Mouse (Mus musculus) layer of hippocampus, adult 2 months (tissue): ENCODE measurements around the gene Mipol1. TPM values are rescaled to one million over a fixed set of nuclear protein-coding genes. Genes with fewer than 3 reads are reported as not detected.

Experiments
- DNase-seq, 2 experiments: peaks; one replicate each; pipeline ENCODE4 v3.0.0; 2022; ENCODE audit warnings: low spot score in 2 of 2
- H3K27ac ChIP-seq: fragments of 200-600 bp; 2 replicates; pipeline ENCODE4 v1.8.1; 2022
- H3K4me3 ChIP-seq: fragments of 200-600 bp; 2 replicates; pipeline ENCODE4 v1.8.1; 2022; ENCODE audit warnings: mild to moderate bottlenecking
- CTCF ChIP-seq: fragments of 200-600 bp; conservative IDR thresholded peaks from 2 replicates; pipeline ENCODE4 v1.8.1; 2022; ENCODE audit warnings: antibody characterized with exemption, mild to moderate bottlenecking, moderate library complexity
- long read RNA-seq, 2 experiments: library from polyadenylated mRNA; stranded (forward); transcript quantifications; one replicate each; pipeline ENCODE4 v2.0.0; 2021; ENCODE audit warnings: borderline mapping rate in 2 of 2
- total RNA-seq, 2 experiments: library from RNA; stranded (reverse); gene quantifications; 2 replicates each; pipeline ENCODE4 v1.2.3; 2021

The Mipol1 gene
- 1 to 10 TPM; 6.3 to 7.6 TPM for total RNA-seq
- long read RNA-seq, experiment 1, partial matches to known transcripts = 1 of 3 reads
- long read RNA-seq, experiment 1, other reads (novel, unspliced or antisense) = 1 of 3 reads
- long read RNA-seq, experiment 2, partial matches to known transcripts = 1 of 4 reads
- long read RNA-seq, experiment 2, other reads (novel, unspliced or antisense) = 3 of 4 reads

DNA sequence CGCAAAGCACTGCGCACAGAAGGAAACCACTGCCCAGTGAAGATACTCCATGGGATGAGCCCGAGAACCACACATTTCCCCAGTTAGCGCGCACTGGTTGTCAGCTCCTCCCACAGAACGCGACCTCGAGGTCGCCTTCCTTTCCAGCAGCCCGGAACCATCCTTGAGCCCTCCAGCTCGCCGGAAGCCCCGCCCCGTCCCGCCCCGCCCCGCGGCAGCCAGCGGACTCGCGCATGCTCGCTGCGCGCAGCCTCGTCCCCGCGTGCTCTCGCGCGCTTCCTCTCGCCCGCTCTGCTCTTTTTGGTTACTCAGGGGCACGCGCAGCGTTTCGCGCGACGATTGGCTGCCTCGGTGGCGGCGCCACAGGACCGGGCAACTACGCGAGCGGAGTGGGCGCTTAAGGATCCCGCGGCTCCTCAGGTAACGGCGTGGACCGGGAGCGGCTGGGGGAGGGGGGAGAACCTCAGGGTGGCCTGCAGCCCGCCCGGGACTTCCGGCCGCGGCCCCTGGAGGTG, at the start of gene Mipol1, which contains the start of gene Prps1l3:
Gene Mipol1, plus strand, starts transcription at position 236 of the 515 bp plus-strand sequence.
Gene Prps1l3, plus strand, starts transcription at position 221 of the 515 bp plus-strand sequence.
- H3K27ac ChIP-seq = peak within 1 kb of the TSS; percentile 87
- peak within 1 kb of the TSS; percentile 94 for H3K4me3 ChIP-seq
- peak; percentile 84 to 87 for DNase-seq
- no peak; the same call in 1 of the 2 replicates for TF ChIP-seq CTCF

- H3K4me3 ChIP-seq = no peak overlapping the region
- DNase-seq = no peak
- TF ChIP-seq CTCF = peak; percentile 75
- no peak overlapping the region for H3K27ac ChIP-seq
Observed at GRCm38 (mm10) chr12:57184401-57185147, 45.7 kb upstream of the Mipol1 start.

DNA sequence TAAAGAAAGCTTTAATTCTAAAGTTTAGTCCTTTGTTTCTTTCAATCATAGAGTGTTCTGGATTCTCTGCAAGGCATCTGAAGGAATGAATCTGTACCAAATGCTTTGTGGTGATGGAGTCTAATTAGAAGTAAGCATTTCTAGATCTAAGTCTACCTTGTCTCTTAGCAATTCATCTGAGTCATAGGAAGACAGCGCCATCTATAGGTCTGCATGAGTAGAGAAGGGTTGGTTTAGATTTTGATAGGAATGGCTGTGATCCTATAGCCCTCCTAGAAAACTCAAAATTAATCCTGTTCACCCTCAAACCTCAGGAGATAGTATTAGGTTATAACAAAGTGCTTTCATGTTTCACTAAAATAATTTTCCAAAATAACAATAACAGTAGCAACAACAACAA, 44.8 kb upstream of the Mipol1 start:
- no peak for DNase-seq
- TF ChIP-seq CTCF = peak; percentile 81
- Histone ChIP-seq H3K4me3 (no peak overlapping the region), H3K27ac (no peak overlapping the region)

DNA sequence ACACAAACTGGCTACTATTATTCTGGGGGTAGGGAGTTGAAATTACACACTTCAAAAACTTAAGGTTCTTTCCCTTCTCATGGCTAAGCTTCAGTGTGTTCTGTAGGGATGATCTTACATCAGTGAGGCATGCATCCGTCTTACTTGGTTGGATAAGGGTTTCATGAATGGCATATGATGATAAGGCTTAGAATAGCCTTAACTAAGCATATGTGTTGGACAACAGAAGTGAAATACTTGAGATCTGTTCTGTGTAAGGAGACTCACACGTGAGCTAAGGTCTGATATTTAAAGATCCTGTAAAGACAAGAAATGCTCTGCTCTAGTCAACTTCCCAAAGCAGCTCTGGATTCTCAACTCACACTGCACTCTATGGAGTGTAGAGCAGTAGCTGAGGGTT, 44.1 kb upstream of the Mipol1 start:
- TF ChIP-seq CTCF = no peak
- Histone ChIP-seq H3K27ac (no peak overlapping the region), H3K4me3 (no peak overlapping the region)
- DNase-seq = no peak

GRCm38 (mm10) chr12:57187032-57187431, 43.2 kb upstream of the Mipol1 start:
- Histone ChIP-seq H3K27ac (no peak overlapping the region), H3K4me3 (no peak overlapping the region)
- DNase-seq = no peak
- TF ChIP-seq CTCF = no peak

GRCm38 (mm10) chr12:57194609-57195008, 35.6 kb upstream of the Mipol1 start:
- Histone ChIP-seq H3K4me3 (no peak overlapping the region), H3K27ac (no peak overlapping the region)
- no peak for DNase-seq
- peak; percentile 59 for TF ChIP-seq CTCF

- Histone ChIP-seq H3K27ac (no peak overlapping the region), H3K4me3 (peak overlapping the region; percentile 62)
- TF ChIP-seq CTCF = no peak
- no peak for DNase-seq
Observed at GRCm38 (mm10) chr12:57196286-57196607, 34.0 kb upstream of the Mipol1 start.

DNA sequence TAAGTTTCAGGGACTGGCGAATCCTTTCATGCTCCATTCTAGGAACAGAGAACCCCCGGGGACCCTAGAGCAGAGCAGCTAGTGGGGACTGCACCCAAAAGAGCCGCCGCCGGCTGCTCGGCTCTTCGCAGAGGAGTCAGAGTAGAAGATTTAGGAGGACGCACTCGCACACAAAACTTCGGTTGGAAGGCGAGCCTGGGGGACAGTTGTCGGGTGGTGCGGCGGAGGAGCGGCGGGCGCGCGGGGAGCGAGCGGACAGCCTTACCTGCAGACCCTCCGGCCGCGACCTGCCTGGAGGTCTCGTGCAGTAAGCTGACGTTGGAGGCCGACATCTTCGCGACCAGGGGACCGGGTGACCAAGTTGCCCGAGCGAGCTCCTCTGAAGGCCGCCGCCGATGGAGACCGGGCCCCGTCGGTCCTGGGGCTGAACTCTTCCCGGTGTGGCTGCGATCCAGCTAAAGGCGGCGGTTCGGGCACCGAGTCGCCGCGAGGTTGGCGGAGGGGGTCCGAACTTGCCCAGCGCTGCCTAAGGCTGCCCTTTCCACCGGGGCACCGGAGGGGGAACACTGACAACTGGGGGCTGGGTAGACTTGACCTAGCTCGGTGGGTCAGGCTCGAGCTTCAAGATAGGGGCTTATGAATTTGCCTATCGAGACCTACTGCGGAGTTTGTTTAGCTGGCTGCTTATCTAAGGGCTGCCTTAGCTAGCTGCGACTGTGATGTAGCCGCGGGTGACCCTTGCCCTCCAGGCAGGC, 33.4 kb upstream of the Mipol1 start:
- no peak overlapping the region; the same call in 1 of the 2 replicates for H3K27ac ChIP-seq
- no peak for DNase-seq
- H3K4me3 ChIP-seq = peak overlapping the region; percentile 62
- no peak for TF ChIP-seq CTCF

- DNase-seq = no peak
- Histone ChIP-seq H3K27ac (no peak within 1 kb of the TSS; the same call in 1 of the 2 replicates), H3K4me3 (peak within 1 kb of the TSS; percentile 62)
- no peak for TF ChIP-seq CTCF
Observed at GRCm38 (mm10) chr12:57197363-57198026, 32.7 kb upstream of the Mipol1 start, which contains the start of gene Slc25a21. Gene Slc25a21, minus strand, starts transcription at chr12:57197472.

- Histone ChIP-seq H3K4me3 (no peak overlapping the region), H3K27ac (no peak overlapping the region)
- no peak for TF ChIP-seq CTCF
- DNase-seq = no peak
Observed at GRCm38 (mm10) chr12:57198269-57198668, 32.0 kb upstream of the Mipol1 start.

DNA sequence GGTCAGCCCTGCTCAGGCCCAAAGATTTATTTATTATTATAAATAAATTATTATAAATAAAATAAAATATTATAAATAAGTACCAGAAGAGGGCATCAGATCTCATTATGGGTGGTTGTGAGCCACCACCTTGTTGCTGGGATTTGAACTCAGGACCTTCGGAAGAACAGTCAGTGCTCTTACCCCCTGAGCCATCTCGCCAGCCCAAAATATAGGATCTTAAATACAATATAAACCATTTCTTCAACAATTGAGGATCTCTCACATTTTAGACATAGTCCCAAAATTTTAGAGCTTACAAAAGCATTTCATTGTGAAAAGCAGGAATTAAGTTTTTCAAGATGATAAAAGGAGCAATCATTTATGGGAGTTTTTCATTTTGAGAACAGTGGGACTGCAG, 30.8 kb upstream of the Mipol1 start:
- H3K4me3 ChIP-seq = no peak overlapping the region
- no peak for TF ChIP-seq CTCF
- DNase-seq = no peak
- no peak overlapping the region for H3K27ac ChIP-seq

- DNase-seq = no peak
- Histone ChIP-seq H3K27ac (no peak overlapping the region), H3K4me3 (no peak overlapping the region)
- TF ChIP-seq CTCF = no peak
Observed at GRCm38 (mm10) chr12:57201901-57202300, 28.3 kb upstream of the Mipol1 start.
